In genomic region chr7:30484250-30484649, GRCm38 (mm10) we compare ENCODE assay signal across 11 mouse cellular contexts. TPM values are rescaled to one million over a fixed set of nuclear protein-coding genes. Genes with fewer than 3 reads are reported as not detected.
DNase-seq lines count a peak whose midpoint lies in the region; ATAC-seq lines count a peak whose summit lies in the region.
"Had no signal": no experiment of that assay in that cellular context is flagged by ENCODE, and none has a peak within 500 bp of the region (broad histone marks: within the 10 kb centered on the region; RNA-seq: fewer than 3 reads in every experiment).

No protein-coding gene starts in this region.

- no peak overlapping the region for H3K27ac ChIP-seq in kidney, embryonic 15.5 days

- no peak overlapping the region for H3K4me3 ChIP-seq in kidney, embryonic 15.5 days (replicated peaks)
- H3K4me3 ChIP-seq: megakaryocyte, embryonic 14.5 days had no signal

- no peaks in the 10 kb centered on the region for H3K9me3 ChIP-seq in kidney, embryonic 15.5 days (replicated peaks)
- H3K9me3 ChIP-seq: megakaryocyte, embryonic 14.5 days had no signal

- H3K36me3 ChIP-seq in kidney, embryonic 15.5 days: no peaks in the 10 kb centered on the region

- H3K4me1 ChIP-seq in kidney, embryonic 15.5 days: no peaks in the 10 kb centered on the region

- DNase-seq in adrenal gland, postnatal 10 days: peak; percentile 57
- no peak for DNase-seq in adrenal gland, adult 2 months
- DNase-seq in kidney, postnatal 14 days: peak; percentile 42
- peak; percentile 26 for DNase-seq in Muller cell, postnatal 12 days (ENCODE audit: inconsistent ontology term)
- DNase-seq in induced T-regulatory cell, adult 2 months (ENCODE audit: low read depth): peak; percentile 53
- no peak for DNase-seq in cerebellum, adult 9-11 months
- DNase-seq in cerebellum, adult 11 months: no peak

- no peak overlapping the region for H3K9ac ChIP-seq in kidney, embryonic 15.5 days

- 18% methylated on average over 8 of the region's 8 CpGs for WGBS in kidney, embryonic 15.5 days

- H3K27me3 ChIP-seq in kidney, embryonic 15.5 days: peaks cover 19% of the 10 kb centered on the region; the same call in 1 of the 2 replicates

- no peak overlapping the region for H3K4me2 ChIP-seq in kidney, embryonic 15.5 days

- ATAC-seq in kidney, embryonic 15.5 days (replicated peaks; ENCODE audit: low FRiP score): no peak

RNA-seq across cellular contexts. Expression of gene Prodh2, which starts 9.2 kb away (rescaled TPM):
- total RNA-seq in adrenal gland, postnatal 10 days (2021): 10 to 100 TPM; 26.0 to 56.1 TPM
- under 1 TPM in 1 of 2 experiments, not detected in 1; 0.86 TPM for total RNA-seq in adrenal gland, adult 2 months (2021)
- 0.10 TPM in 1 of 2 replicates, not detected in the other for polyA plus RNA-seq in adrenal gland, adult 2 months (2012; rRNA removed)
- 12.8 and 14.4 TPM in 2 replicates for polyA plus RNA-seq in kidney, embryonic 15.5 days (2015; fragmentation: Nextera tagmentation; extraction: Ambion mirVana)

RNA-seq across cellular contexts. Expression of gene Nphs1, which starts 26.1 kb away (rescaled TPM):
- total RNA-seq in adrenal gland, postnatal 10 days (2021): not detected
- not detected for total RNA-seq in adrenal gland, adult 2 months (2021)
- not detected in 2 replicates for polyA plus RNA-seq in adrenal gland, adult 2 months (2012; rRNA removed)
- 3.6 and 4.8 TPM in 2 replicates for polyA plus RNA-seq in kidney, embryonic 15.5 days (2015; fragmentation: Nextera tagmentation; extraction: Ambion mirVana)
- total RNA-seq: adrenal gland, adult 18-20 months had no signal
- polyA plus RNA-seq: heart, embryonic 16.5 days had no signal

RNA-seq across cellular contexts. Expression of gene Kirrel2, which starts 26.8 kb away (rescaled TPM):
- not detected for total RNA-seq in adrenal gland, postnatal 10 days (2021)
- not detected for total RNA-seq in adrenal gland, adult 2 months (2021)
- polyA plus RNA-seq in adrenal gland, adult 2 months (2012; rRNA removed): not detected in 2 replicates
- 0.54 and 0.77 TPM in 2 replicates for polyA plus RNA-seq in kidney, embryonic 15.5 days (2015; fragmentation: Nextera tagmentation; extraction: Ambion mirVana)
- total RNA-seq: adrenal gland, adult 18-20 months had no signal

RNA-seq across cellular contexts. Expression of gene Aplp1, which starts 38.9 kb away (rescaled TPM):
- total RNA-seq in adrenal gland, postnatal 10 days (2021): 10 to 100 TPM; 26.1 to 34.3 TPM
- 10 to 100 TPM; 22.7 to 43.2 TPM for total RNA-seq in adrenal gland, adult 2 months (2021)
- polyA plus RNA-seq in adrenal gland, adult 2 months (2012; rRNA removed): 37.7 and 54.1 TPM in 2 replicates
- polyA plus RNA-seq in kidney, embryonic 15.5 days (2015; fragmentation: Nextera tagmentation; extraction: Ambion mirVana): 24.1 and 28.6 TPM in 2 replicates

RNA-seq across cellular contexts. Expression of gene Arhgap33, which starts 50.6 kb away (rescaled TPM):
- 10 to 100 TPM in 1 of 2 experiments, 1 to 10 TPM in 1; 5.0 to 11.7 TPM for total RNA-seq in adrenal gland, postnatal 10 days (2021)
- total RNA-seq in adrenal gland, adult 2 months (2021): 1 to 10 TPM; 2.2 to 3.1 TPM
- polyA plus RNA-seq in adrenal gland, adult 2 months (2012; rRNA removed): 20.3 and 23.2 TPM in 2 replicates
- polyA plus RNA-seq in kidney, embryonic 15.5 days (2015; fragmentation: Nextera tagmentation; extraction: Ambion mirVana): 11.7 and 16.0 TPM in 2 replicates

Comparison
In these comparisons a context has a peak if more than half of its experiments do, and no peak if none do; other contexts are left out.
1. DNase-seq: peak in adrenal gland, postnatal 10 days (single experiment), kidney, postnatal 14 days (single experiment), Muller cell, postnatal 12 days (single experiment) and induced T-regulatory cell, adult 2 months (single experiment); none in adrenal gland, adult 2 months (single experiment), cerebellum, adult 9-11 months (single experiment) and cerebellum, adult 11 months (single experiment).
2. RNA of gene Prodh2, which starts 9.2 kb away (total RNA-seq): 26.0 to 56.1 TPM in adrenal gland, postnatal 10 days; 0.86 TPM in adrenal gland, adult 2 months; every median in the first group is over 10 times any median in the second.